Mouse (Mus musculus) megakaryocyte, embryonic 14.5 days (primary cell): ENCODE measurements at regions not wholly inside any gene's neighbourhood (a gene's known extent, or its start where the extent isn't known, plus 50 kb on each side); places are given as distances from the start of the nearest gene placed in this dataset.

Source experiments
- FLI1 ChIP-seq: IDR thresholded peaks from 2 replicates; pipeline ENCODE4 v1.6.1; 2012; ENCODE audit warnings: low read length, inconsistent platforms, mixed read lengths
- GATA1 ChIP-seq: IDR thresholded peaks from 3 replicates; pipeline ENCODE4 v1.6.1; 2012; ENCODE audit warnings: mixed read lengths, low read length, inconsistent platforms, borderline replicate concordance

GRCm38 (mm10) chr12:118694701-118695100 lies 151.4 kb upstream of the Sp8 start:
- TF ChIP-seq GATA1 = no peak
- TF ChIP-seq FLI1 = no peak
